Mouse (Mus musculus): ENCODE measurements at regions not wholly inside any gene's neighbourhood (a gene's known extent, or its start where the extent isn't known, plus 50 kb on each side); places are given as distances from the start of the nearest gene placed in this dataset.
"Not testable (repeated sequence)": the region's sequence is repeated elsewhere in the genome, so short reads cannot be mapped to it uniquely, and the experiment has no call there.

DNA sequence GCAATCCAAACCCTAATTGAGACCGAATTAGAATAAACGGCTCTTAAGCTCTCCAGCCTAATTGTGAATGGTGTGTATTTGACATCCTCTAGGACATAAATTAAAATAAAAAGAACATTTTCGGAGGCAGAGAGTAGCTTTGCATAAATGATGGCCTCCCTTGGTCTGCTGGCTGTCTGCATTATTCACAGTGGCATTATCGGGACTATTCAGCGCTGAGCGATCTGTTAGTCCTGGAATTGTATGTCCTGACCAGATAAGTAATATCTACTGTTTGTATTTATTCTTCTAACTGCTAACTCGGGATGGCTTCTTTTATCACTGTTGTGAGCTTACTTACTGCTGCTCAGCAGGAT lies 299.6 kb downstream of the Chl1 start:
- WGBS = 11% methylated on average over 7 of the region's 7 CpGs
- H3K27ac ChIP-seq (ENCODE audit: poor library complexity, severe bottlenecking) = no peak overlapping the region
- ATAC-seq (ENCODE audit: insufficient number of reproducible peaks, low FRiP score) = no peak
- no peaks in the 10 kb centered on the region for H3K36me3 ChIP-seq
- H3K4me2 ChIP-seq = peak overlapping the region; percentile 47
- H3K9me3 ChIP-seq (replicated peaks) = no peaks in the 10 kb centered on the region
- no peaks in the 10 kb centered on the region for H3K4me1 ChIP-seq (replicated peaks)
- H3K27me3 ChIP-seq (replicated peaks) = peaks cover 17% of the 10 kb centered on the region; the same call in 1 of the 2 replicates
- H3K9ac ChIP-seq = no peak overlapping the region
- H3K4me3 ChIP-seq = peak overlapping the region; percentile 5

DNA sequence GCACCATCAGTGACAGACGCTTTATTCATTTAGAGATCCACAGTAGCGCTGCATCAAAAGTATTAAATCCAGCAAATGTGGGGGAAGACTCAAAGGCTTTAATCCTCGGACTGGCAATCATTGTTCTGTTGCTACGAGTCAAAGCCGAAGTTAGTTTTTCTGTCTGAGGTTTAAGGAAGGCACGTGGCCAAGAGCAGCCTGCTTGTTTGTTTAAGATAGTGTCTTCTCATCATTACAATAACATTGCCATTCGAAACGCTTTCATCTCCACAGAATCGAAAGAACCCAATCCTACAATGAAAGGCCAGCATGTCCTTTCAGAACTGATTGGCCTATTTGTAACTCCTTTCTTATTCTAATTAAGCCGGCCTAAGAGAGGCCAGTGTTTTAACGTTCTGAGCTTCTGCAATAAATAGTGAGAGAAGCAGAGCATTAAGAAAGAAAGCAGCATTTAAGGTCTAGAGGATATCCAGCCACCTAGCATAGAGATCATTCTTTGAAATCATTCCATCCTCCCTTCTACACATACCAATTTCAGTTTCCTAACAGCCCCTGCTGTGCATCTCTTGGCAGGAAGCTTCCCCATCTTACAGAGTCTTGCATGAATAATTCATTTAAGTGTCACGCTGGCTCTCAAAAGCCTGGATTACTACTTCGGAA lies 300.1 kb downstream of the Chl1 start:
- H3K4me3 ChIP-seq = peak overlapping the region; percentile 5
- H3K4me1 ChIP-seq (replicated peaks) = no peaks in the 10 kb centered on the region
- H3K9ac ChIP-seq = no peak overlapping the region
- H3K4me2 ChIP-seq = peak overlapping the region; percentile 47
- H3K27ac ChIP-seq (ENCODE audit: poor library complexity, severe bottlenecking) = no peak overlapping the region
- 1% methylated on average over 13 of the region's 13 CpGs for WGBS
- ATAC-seq (ENCODE audit: insufficient number of reproducible peaks, low FRiP score) = no peak
- H3K9me3 ChIP-seq (replicated peaks) = no peaks in the 10 kb centered on the region
- no peaks in the 10 kb centered on the region for H3K36me3 ChIP-seq
- H3K27me3 ChIP-seq (replicated peaks) = peaks cover 17% of the 10 kb centered on the region; the same call in 1 of the 2 replicates

DNA sequence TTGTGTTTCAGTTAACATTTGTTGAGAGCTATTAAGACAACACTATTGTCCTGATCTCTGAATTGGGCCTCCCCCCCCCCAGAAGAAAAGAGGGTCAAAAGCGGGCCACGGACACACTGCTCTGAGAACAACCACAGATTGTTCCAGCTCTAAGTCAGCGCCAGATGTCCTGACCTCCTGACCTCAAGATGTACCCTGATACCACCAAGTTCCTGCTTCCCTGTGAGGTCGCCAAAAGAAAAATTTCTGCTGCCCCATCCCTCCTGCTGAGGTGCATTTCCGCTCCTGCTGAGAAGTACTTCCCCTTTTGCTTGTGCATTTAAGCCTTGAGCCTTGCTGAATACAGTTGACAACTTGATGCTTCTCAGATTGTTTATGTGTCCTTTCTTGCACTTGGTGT lies 306.0 kb downstream of the Chl1 start:
- H3K4me3 ChIP-seq; H3K27me3 ChIP-seq (replicated peaks); H3K4me2 ChIP-seq; H3K36me3 ChIP-seq; ATAC-seq (ENCODE audit: insufficient number of reproducible peaks, low FRiP score); H3K9ac ChIP-seq; H3K9me3 ChIP-seq (replicated peaks); H3K4me1 ChIP-seq (replicated peaks); H3K27ac ChIP-seq (ENCODE audit: poor library complexity, severe bottlenecking): not testable (repeated sequence)
- WGBS = 65% methylated on average over 5 of the region's 5 CpGs

DNA sequence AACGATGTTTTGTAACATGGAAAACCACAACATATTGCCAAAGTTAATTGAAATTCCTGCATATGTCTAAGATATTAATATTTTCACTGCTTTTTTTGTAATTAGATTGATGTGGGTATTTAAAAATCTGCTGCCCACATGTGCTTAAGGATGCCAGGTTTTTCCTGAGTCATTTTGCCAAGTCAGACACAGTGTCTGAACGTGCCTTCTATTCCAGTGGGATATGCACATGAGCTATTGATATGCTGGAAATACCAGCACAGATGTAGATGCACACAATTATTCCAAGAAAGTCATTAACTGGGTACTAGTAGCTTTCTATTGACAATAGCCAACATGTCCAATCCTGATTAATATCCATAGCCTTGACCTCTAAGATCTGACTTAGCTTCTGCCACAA lies 315.7 kb downstream of the Chl1 start:
- Histone ChIP-seq H3K4me1 (replicated peaks) (no peaks in the 10 kb centered on the region), H3K27ac (ENCODE audit: poor library complexity, severe bottlenecking) (no peak overlapping the region), H3K36me3 (no peaks in the 10 kb centered on the region), H3K9me3 (replicated peaks) (peaks cover 7% of the 10 kb centered on the region), H3K4me2 (no peak overlapping the region), H3K9ac (no peak overlapping the region), H3K27me3 (replicated peaks) (no peaks in the 10 kb centered on the region), H3K4me3 (no peak overlapping the region)
- no peak for ATAC-seq (ENCODE audit: insufficient number of reproducible peaks, low FRiP score)
- WGBS = 71% methylated on average over 2 of the region's 2 CpGs

DNA sequence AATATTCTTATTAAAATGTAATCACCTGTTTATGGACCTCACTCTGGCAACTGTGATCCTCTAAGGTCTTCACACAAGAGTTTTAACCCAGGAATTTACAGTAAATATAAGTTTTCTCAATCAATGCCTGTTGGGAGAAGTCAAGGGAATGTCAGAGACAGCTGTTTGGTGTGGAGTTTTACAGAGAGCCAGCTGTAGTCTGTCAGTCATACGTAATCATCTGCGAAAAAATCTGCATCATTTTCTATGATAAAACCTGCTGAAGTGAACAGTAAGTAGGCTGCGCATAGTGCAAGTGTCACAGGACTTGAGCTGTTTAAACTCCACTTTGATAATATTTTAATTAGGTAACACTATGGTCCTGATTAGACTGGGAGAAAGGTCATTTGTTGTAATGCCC lies 317.2 kb downstream of the Chl1 start:
- H3K4me2 ChIP-seq = no peak overlapping the region
- no peaks in the 10 kb centered on the region for H3K36me3 ChIP-seq
- H3K9ac ChIP-seq = no peak overlapping the region
- no peak overlapping the region for H3K27ac ChIP-seq (ENCODE audit: poor library complexity, severe bottlenecking)
- no peaks in the 10 kb centered on the region for H3K27me3 ChIP-seq (replicated peaks)
- H3K4me3 ChIP-seq = no peak overlapping the region
- no peaks in the 10 kb centered on the region for H3K4me1 ChIP-seq (replicated peaks)
- 77% methylated on average over 3 of the region's 3 CpGs for WGBS
- H3K9me3 ChIP-seq (replicated peaks) = peaks cover 7% of the 10 kb centered on the region
- no peak for ATAC-seq (ENCODE audit: insufficient number of reproducible peaks, low FRiP score)

DNA sequence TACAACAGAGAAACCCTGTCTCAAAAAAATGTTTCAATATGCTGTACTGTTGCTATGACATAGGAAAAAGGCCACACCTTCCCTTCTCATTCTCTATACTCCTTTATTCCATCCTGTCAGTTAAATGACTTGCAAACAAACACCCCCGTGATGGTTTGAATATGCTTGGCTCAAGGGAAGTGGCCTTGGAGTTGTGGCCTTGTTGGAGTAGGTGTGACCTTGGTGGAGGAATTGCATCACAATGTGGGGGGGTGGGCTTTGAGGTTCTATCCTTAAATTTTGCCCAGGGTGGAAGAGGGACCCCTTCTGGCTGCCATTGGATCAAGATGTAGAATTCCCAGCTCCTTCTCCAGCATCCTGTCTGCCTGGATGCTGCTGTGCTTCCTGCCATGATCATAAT lies 318.5 kb downstream of the Chl1 start:
- Histone ChIP-seq H3K9ac (no peak overlapping the region), H3K4me1 (replicated peaks) (no peaks in the 10 kb centered on the region), H3K9me3 (replicated peaks) (peaks cover 7% of the 10 kb centered on the region), H3K27ac (ENCODE audit: poor library complexity, severe bottlenecking) (no peak overlapping the region), H3K36me3 (no peaks in the 10 kb centered on the region), H3K4me3 (no peak overlapping the region), H3K27me3 (replicated peaks) (no peaks in the 10 kb centered on the region), H3K4me2 (no peak overlapping the region)
- no peak for ATAC-seq (ENCODE audit: insufficient number of reproducible peaks, low FRiP score)
- 92% methylated on average over 1 of the region's 1 CpGs for WGBS

DNA sequence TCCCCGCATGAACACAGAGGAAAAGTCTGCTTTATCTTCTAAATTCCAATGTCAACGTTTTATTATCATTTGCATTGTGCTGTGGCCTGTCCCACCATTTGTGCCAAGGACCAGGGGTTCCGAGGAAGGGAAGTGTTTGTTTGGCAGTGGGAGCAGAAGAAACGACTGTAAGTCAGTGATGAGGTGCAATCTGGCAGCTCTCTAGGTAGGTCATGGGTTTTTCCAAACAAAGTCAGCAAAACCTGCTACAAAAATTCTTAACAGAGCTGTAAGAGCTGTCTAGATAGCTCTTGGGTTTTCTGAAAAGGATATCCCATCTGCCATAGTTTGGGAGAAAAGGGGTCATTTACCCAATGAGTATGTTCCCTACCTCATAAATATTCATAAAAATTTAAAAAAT lies 321.9 kb downstream of the Chl1 start:
- Histone ChIP-seq H3K9ac (no peak overlapping the region), H3K27ac (ENCODE audit: poor library complexity, severe bottlenecking) (no peak overlapping the region), H3K9me3 (replicated peaks) (peaks cover 7% of the 10 kb centered on the region), H3K4me3 (no peak overlapping the region), H3K4me2 (no peak overlapping the region), H3K4me1 (replicated peaks) (no peaks in the 10 kb centered on the region), H3K36me3 (no peaks in the 10 kb centered on the region), H3K27me3 (replicated peaks) (no peaks in the 10 kb centered on the region)
- WGBS = 50% methylated on average over 4 of the region's 4 CpGs
- no peak for ATAC-seq (ENCODE audit: insufficient number of reproducible peaks, low FRiP score)

DNA sequence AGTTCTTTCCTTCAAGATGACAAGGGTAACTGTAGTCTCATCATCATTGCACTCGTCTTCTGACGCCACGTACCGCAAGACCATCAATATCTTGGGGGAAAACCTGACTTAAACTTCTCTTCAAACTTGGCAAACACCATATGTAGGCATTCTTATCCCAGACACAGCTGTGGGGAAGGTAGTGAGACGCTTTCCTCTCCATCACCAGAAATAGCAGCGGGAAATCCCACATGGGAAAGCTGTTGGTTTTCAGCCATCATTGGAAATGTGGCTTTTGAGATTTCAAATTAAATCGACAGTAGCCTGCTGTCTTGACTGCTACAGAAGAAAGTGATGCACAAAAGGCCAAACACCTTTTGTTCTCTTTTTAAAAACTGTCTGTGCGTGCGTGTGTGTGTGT lies 322.4 kb downstream of the Chl1 start:
- no peak overlapping the region for H3K27ac ChIP-seq (ENCODE audit: poor library complexity, severe bottlenecking)
- no peaks in the 10 kb centered on the region for H3K27me3 ChIP-seq (replicated peaks)
- ATAC-seq (ENCODE audit: insufficient number of reproducible peaks, low FRiP score) = no peak
- H3K9me3 ChIP-seq (replicated peaks) = peaks cover 7% of the 10 kb centered on the region
- H3K4me1 ChIP-seq (replicated peaks) = no peaks in the 10 kb centered on the region
- H3K36me3 ChIP-seq = no peaks in the 10 kb centered on the region
- H3K4me3 ChIP-seq = no peak overlapping the region
- H3K4me2 ChIP-seq = no peak overlapping the region
- H3K9ac ChIP-seq = no peak overlapping the region
- 78% methylated on average over 9 of the region's 9 CpGs for WGBS

DNA sequence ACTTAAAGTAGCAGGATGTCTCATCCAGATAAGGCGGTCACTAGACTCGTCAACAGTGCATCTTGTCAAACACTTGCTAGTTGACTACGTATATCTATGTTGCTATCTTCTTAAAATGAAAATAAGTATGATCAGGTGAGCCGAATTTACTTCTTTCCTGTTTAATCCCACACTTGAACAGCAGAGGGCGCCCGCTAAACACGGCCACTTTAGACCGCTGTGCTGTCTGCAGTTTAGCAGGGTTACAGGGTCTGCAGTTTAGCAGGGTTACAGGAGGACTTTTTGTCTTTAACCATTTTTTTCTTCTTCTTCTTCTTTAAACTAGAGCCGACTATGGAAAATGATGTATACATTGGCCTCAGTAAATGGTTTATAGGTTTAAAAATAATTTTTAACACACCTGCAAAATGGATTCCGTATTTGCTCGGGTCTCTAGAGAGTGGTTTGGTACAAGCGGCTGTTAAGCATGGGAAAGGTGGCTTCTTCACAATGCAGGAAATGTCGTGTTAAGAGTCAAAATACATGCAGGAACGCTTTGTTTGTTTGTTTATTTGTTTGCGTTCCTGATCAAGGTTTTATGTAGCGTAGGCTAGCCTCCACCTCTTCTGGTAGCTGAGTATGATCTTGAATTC lies 323.2 kb downstream of the Chl1 start:
- H3K36me3 ChIP-seq = no peaks in the 10 kb centered on the region
- no peak for ATAC-seq (ENCODE audit: insufficient number of reproducible peaks, low FRiP score)
- H3K4me3 ChIP-seq = no peak overlapping the region
- no peak overlapping the region for H3K27ac ChIP-seq (ENCODE audit: poor library complexity, severe bottlenecking)
- no peaks in the 10 kb centered on the region for H3K27me3 ChIP-seq (replicated peaks)
- H3K4me2 ChIP-seq = no peak overlapping the region
- no peak overlapping the region for H3K9ac ChIP-seq
- H3K9me3 ChIP-seq (replicated peaks) = peaks cover 5% of the 10 kb centered on the region
- WGBS = 40% methylated on average over 16 of the region's 16 CpGs
- no peaks in the 10 kb centered on the region for H3K4me1 ChIP-seq (replicated peaks)

DNA sequence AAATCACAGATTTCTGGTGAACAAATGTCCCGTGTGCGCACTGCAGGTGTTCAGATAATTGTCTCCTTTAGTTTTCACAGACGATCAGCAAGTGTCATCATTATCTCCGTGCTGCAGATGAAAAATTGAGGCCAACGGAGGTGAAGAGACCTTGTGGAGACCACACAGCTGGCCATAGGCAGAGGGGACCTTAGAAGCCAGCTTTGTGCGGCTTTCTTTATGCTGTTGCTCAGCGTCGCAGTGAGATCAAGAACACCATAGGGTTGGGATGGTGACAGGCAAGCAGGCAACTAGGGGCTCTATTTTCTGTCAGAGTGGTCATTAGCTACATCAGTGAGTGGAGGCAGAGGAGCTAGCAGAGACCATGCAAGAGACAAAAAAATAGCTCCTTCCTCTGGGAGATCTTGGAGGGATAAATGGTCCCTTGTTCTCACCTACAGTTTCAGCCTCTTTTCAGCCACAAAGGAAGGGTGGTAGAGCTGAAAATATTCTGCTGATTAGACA lies 324.4 kb downstream of the Chl1 start:
- Histone ChIP-seq H3K4me3 (no peak overlapping the region), H3K4me2 (no peak overlapping the region), H3K36me3 (no peaks in the 10 kb centered on the region), H3K9me3 (replicated peaks) (no peaks in the 10 kb centered on the region), H3K4me1 (replicated peaks) (no peaks in the 10 kb centered on the region), H3K27me3 (replicated peaks) (no peaks in the 10 kb centered on the region), H3K9ac (no peak overlapping the region), H3K27ac (ENCODE audit: poor library complexity, severe bottlenecking) (no peak overlapping the region)
- 81% methylated on average over 8 of the region's 8 CpGs for WGBS
- ATAC-seq (ENCODE audit: insufficient number of reproducible peaks, low FRiP score) = no peak

DNA sequence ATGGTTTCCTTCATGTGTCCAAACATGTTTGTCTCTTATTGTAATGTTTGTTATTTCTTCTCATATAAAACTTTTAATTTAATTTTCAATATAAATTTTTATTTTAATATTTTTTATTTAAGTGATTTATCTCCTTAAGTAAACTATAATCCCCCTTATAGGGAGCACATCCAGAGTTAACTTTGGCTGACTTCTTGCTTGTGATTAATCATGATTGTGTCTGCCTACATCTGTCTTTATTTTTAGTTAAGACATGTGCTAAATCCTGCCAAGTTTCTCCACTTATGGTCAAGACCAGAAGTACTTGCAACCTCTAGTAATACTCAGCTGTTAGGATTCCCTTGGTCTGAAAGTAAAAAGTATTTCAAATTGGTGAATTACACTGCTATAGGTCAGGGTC lies 349.4 kb downstream of the Chl1 start:
- Histone ChIP-seq H3K9ac (no peak overlapping the region), H3K4me1 (replicated peaks) (no peaks in the 10 kb centered on the region), H3K36me3 (no peaks in the 10 kb centered on the region), H3K27ac (ENCODE audit: poor library complexity, severe bottlenecking) (no peak overlapping the region), H3K4me3 (no peak overlapping the region), H3K4me2 (no peak overlapping the region), H3K9me3 (replicated peaks) (no peaks in the 10 kb centered on the region), H3K27me3 (replicated peaks) (no peaks in the 10 kb centered on the region)
- no peak for ATAC-seq (ENCODE audit: insufficient number of reproducible peaks, low FRiP score)

DNA sequence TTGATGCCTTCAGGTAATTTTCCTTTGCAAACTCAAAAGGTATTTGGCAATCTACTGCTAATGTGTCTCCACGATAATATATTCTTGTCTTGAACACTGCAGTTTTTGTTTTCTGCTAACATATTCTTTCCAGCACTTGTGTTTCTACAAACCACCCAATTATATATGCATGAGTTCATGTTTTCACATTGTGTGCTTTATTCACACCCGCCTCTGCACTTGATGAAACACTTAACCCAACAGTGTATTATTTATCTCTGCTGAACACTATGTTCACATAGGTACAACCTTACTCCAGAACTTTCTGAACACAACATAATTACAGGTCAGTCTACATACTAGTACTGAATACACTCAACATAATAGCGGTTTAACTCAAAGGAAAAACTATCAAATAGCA lies 383.1 kb downstream of the Chl1 start:
- Histone ChIP-seq H3K36me3 (no peaks in the 10 kb centered on the region), H3K27me3 (replicated peaks) (no peaks in the 10 kb centered on the region), H3K4me1 (replicated peaks) (no peaks in the 10 kb centered on the region), H3K9ac (no peak overlapping the region), H3K9me3 (replicated peaks) (no peaks in the 10 kb centered on the region), H3K27ac (ENCODE audit: poor library complexity, severe bottlenecking) (no peak overlapping the region), H3K4me3 (no peak overlapping the region), H3K4me2 (no peak overlapping the region)
- no peak for ATAC-seq (ENCODE audit: insufficient number of reproducible peaks, low FRiP score)
- 80% methylated on average over 3 of the region's 3 CpGs for WGBS

Measured in heart, embryonic 12.5 days (tissue).